Mouse (Mus musculus) heart, postnatal 0 days (tissue): ENCODE data around the gene Rpl29.

Source experiments
- CTCF ChIP-seq: IDR thresholded peaks from 2 replicates; pipeline ENCODE4 v1.5.1; 2016; ENCODE audit warnings: antibody characterized with exemption, control low read depth, low read depth
- EP300 ChIP-seq: IDR thresholded peaks from 2 replicates; pipeline ENCODE4 v1.6.1; 2016; ENCODE audit warnings: antibody characterized with exemption, low read depth

DNA sequence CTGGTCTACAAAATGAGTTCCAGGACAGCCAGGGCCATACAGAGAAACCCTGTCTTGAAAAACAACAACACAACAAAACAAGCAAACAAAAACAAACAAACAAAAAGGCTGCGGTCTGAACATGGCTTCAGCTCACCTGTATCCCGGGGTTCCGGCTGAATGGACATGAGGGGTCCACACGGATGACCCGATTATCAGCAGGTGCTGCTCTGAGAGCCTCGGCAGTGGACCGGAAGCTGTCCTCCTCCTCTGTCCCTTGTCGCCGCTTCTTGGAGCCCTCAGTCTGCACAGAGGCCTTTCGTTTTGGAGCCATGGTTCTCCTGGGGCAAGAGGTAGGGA is 46.4 kb downstream of the Rpl29 start, which contains the start of gene Rrp9:
- TF ChIP-seq CTCF (no peak), EP300 (no peak)
